Mouse (Mus musculus) neutrophil, adult 65 days (primary cell): ENCODE results near the gene Gm3233. TPM values are rescaled to one million over a fixed set of nuclear protein-coding genes. Genes with fewer than 3 reads are reported as not detected.

ENCODE experiments used
- total RNA-seq: library from RNA; stranded (reverse); gene quantifications from 2 replicates; pipeline ENCODE4 v1.2.4, GENCODE M21; 2023

Gm3233 gene
- total RNA-seq, result not detected in 2 replicates

GRCm38 (mm10) chr10:77759582-77759981, at the start of gene Gm3233:
Gene Gm3233 (minus strand): TSS chr10:77759682.

GRCm38 (mm10) chr10:77798921-77799508, 39.5 kb upstream of the Gm3233 start, which contains the start of gene Gm19668:
Gene Gm19668 (minus strand): TSS chr10:77799133.

GRCm38 (mm10) chr10:77794976-77795375, 35.5 kb upstream of the Gm3233 start, which contains the start of gene Gm9639:
Gene Gm9639 (minus strand): TSS chr10:77795076.

GRCm38 (mm10) chr10:77787876-77788275, 28.4 kb upstream of the Gm3233 start, which contains the start of gene Gm7137:
Gene Gm7137 (minus strand): TSS chr10:77788200.

GRCm38 (mm10) chr10:77782442-77782841, 23.0 kb upstream of the Gm3233 start, which contains the start of gene Gm3250:
Gene Gm3250 (minus strand): TSS chr10:77782542.

GRCm38 (mm10) chr10:77776844-77777243, 17.4 kb upstream of the Gm3233 start, which contains the start of gene Gm7138:
Gene Gm7138 (minus strand): TSS chr10:77776944.

GRCm38 (mm10) chr10:77771225-77771624, 11.7 kb upstream of the Gm3233 start, which contains the start of gene Gm3238:
Gene Gm3238 (minus strand): TSS chr10:77771325.

GRCm38 (mm10) chr10:77751254-77751653, 8.2 kb downstream of the Gm3233 start, which contains the start of gene Gm9736:
Gene Gm9736 (minus strand): TSS chr10:77751354.

GRCm38 (mm10) chr10:77741924-77742688, 17.4 kb downstream of the Gm3233 start, which contains the start of gene Gm18596:
Gene Gm18596 (minus strand): TSS chr10:77742638.

GRCm38 (mm10) chr10:77726186-77726585, 33.3 kb downstream of the Gm3233 start, which contains the start of gene Gm10100:
Gene Gm10100 (plus strand): TSS chr10:77726486.

GRCm38 (mm10) chr10:77720299-77720698, 39.2 kb downstream of the Gm3233 start, which contains the start of gene Krtap12-1:
Gene Krtap12-1 (plus strand): TSS chr10:77720599.

GRCm38 (mm10) chr10:77715507-77715906, 44.0 kb downstream of the Gm3233 start, which contains the start of gene Gm10142:
Gene Gm10142 (plus strand): TSS chr10:77715807.

GRCm38 (mm10) chr10:77711157-77711556, 48.3 kb downstream of the Gm3233 start, which contains the start of gene Gm10024:
Gene Gm10024 (plus strand): TSS chr10:77711457.

Other genes with a start within 250 kb of the Gm3233 start
- gene Fam207a, start 243.9 kb downstream of the Gm3233 start, total RNA-seq, result 12.5 and 16.9 TPM in 2 replicates
- gene Itgb2, start 229.4 kb downstream of the Gm3233 start, total RNA-seq, result 896 and 935 TPM in 2 replicates
- 85.5 and 125 TPM in 2 replicates for gene Pttg1ip, start 178.0 kb downstream of the Gm3233 start, total RNA-seq
- gene Sumo3, start 153.6 kb downstream of the Gm3233 start, total RNA-seq, result 55.9 and 66.8 TPM in 2 replicates
- not detected in 2 replicates for gene Gm49325, start 153.5 kb downstream of the Gm3233 start, total RNA-seq
- 31.2 and 34.0 TPM in 2 replicates for gene Ube2g2, start 137.4 kb downstream of the Gm3233 start, total RNA-seq
- gene Tspear, start 73.1 kb downstream of the Gm3233 start, total RNA-seq, result not detected in 2 replicates
- gene Gm19402, start 68.9 kb downstream of the Gm3233 start, total RNA-seq, result not detected in 2 replicates
- gene Gm9508, start 62.4 kb downstream of the Gm3233 start, total RNA-seq, result not detected in 2 replicates
- gene Gm10272, start 53.1 kb downstream of the Gm3233 start, total RNA-seq, result not detected in 2 replicates
- not detected in 2 replicates for gene Gm10024, start 48.2 kb downstream of the Gm3233 start, total RNA-seq
- not detected in 2 replicates for gene Gm10142, start 43.9 kb downstream of the Gm3233 start, total RNA-seq
- not detected in 2 replicates for gene Krtap12-1, start 39.1 kb downstream of the Gm3233 start, total RNA-seq
- not detected in 2 replicates for gene Gm10100, start 33.2 kb downstream of the Gm3233 start, total RNA-seq
- gene Gm18596, start 17.0 kb downstream of the Gm3233 start, total RNA-seq, result not detected in 2 replicates
- gene Gm9736, start 8.3 kb downstream of the Gm3233 start, total RNA-seq, result not detected in 2 replicates
- gene Gm3238, start 11.6 kb upstream of the Gm3233 start, total RNA-seq, result not detected in 2 replicates
- gene Gm7138, start 17.3 kb upstream of the Gm3233 start, total RNA-seq, result not detected in 2 replicates
- gene Gm3250, start 22.9 kb upstream of the Gm3233 start, total RNA-seq, result not detected in 2 replicates
- not detected in 2 replicates for gene Gm7137, start 28.5 kb upstream of the Gm3233 start, total RNA-seq
- gene Gm9639, start 35.4 kb upstream of the Gm3233 start, total RNA-seq, result not detected in 2 replicates
- not detected in 2 replicates for gene Gm19668, start 39.5 kb upstream of the Gm3233 start, total RNA-seq
- gene Gm9507, start 52.2 kb upstream of the Gm3233 start, total RNA-seq, result not detected in 2 replicates
- gene Gm2696, start 55.0 kb upstream of the Gm3233 start, total RNA-seq, result not detected in 2 replicates
- gene Krtap10-4, start 67.4 kb upstream of the Gm3233 start, total RNA-seq, result not detected in 2 replicates
- gene Krtap10-10, start 76.3 kb upstream of the Gm3233 start, total RNA-seq, result not detected in 2 replicates
- not detected in 2 replicates for gene Gm36176, start 87.1 kb upstream of the Gm3233 start, total RNA-seq
- gene Gm10318, start 93.2 kb upstream of the Gm3233 start, total RNA-seq, result not detected in 2 replicates
- not detected in 2 replicates for gene Gm3285, start 102.3 kb upstream of the Gm3233 start, total RNA-seq
- 0.39 and 1.0 TPM in 2 replicates for gene Lrrc3, start 142.9 kb upstream of the Gm3233 start, total RNA-seq
- 254 and 380 TPM in 2 replicates for gene Trpm2, start 210.9 kb upstream of the Gm3233 start, total RNA-seq
- 10.6 and 12.8 TPM in 2 replicates for gene 1810043G02Rik, start 218.8 kb upstream of the Gm3233 start, total RNA-seq